8 mouse cellular contexts compared by ENCODE assay signal in genomic region chr9:70011537-70012407, GRCm38 (mm10). TPM values are rescaled to one million over a fixed set of nuclear protein-coding genes. Genes with fewer than 3 reads are reported as not detected.
A peak's percentile ranks its signal among the peaks of the same experiment; 100 is the strongest.
DNase-seq lines count a peak whose midpoint lies in the region; ATAC-seq and TF ChIP-seq lines count a peak whose summit lies in the region.

No protein-coding gene starts in this region.

- peak overlapping the region; percentile 38 for H3K4me3 ChIP-seq in liver, adult 2 months (ENCODE audit: insufficient read depth, low read depth, low read length)
- peak overlapping the region; percentile 9; the same call in 1 of the 2 replicates for H3K4me3 ChIP-seq in embryonic fibroblast, embryonic 13.5 days (ENCODE audit: insufficient read depth, low read length)
- H3K4me3 ChIP-seq in intestine, postnatal 0 days (ENCODE audit: low read depth, low read length): peak overlapping the region; percentile 91
- peak overlapping the region; percentile 67 for H3K4me3 ChIP-seq in neural tube, embryonic 13.5 days

- no peak for DNase-seq in liver, adult 2 months (ENCODE audit: extremely low read depth, low read depth, low spot score)
- no peak for DNase-seq in liver
- no peak for DNase-seq in right cerebral cortex, postnatal 25 days
- no peak for DNase-seq in urinary bladder, postnatal 36 days (ENCODE audit: low spot score in 2 of 2)
- no peak for DNase-seq in kidney, postnatal 25 days

- 22% methylated on average over 14 of the region's 14 CpGs for WGBS in liver, adult 2 months
- 60% methylated on average over 14 of the region's 14 CpGs for WGBS in intestine, postnatal 0 days
- 67% methylated on average over 14 of the region's 14 CpGs for WGBS in neural tube, embryonic 13.5 days

- H3K9ac ChIP-seq in liver, adult 2 months (ENCODE audit: low read depth, low read length): peak overlapping the region; percentile 74
- H3K9ac ChIP-seq in intestine, postnatal 0 days (ENCODE audit: low read depth, low read length): peak overlapping the region; percentile 91; the same call in 1 of the 2 replicates
- H3K9ac ChIP-seq in neural tube, embryonic 13.5 days: peak overlapping the region; percentile 83

- peak overlapping the region; percentile 91 for H3K27ac ChIP-seq in liver, adult 2 months (replicated peaks; ENCODE audit: insufficient read depth, low read depth, low read length)
- peak overlapping the region; percentile 89 for H3K27ac ChIP-seq in embryonic fibroblast, embryonic 13.5 days (ENCODE audit: insufficient read depth, low read length)
- 0 out of 2 replicates have a peak overlapping the region, but pooled peaks have one; percentile 31 for H3K27ac ChIP-seq in intestine, postnatal 0 days (ENCODE audit: low read depth, low read length)
- H3K27ac ChIP-seq in neural tube, embryonic 13.5 days (replicated peaks): peak overlapping the region; percentile 69

- H3K4me2 ChIP-seq in intestine, postnatal 0 days (replicated peaks; ENCODE audit: low read depth): peak overlapping the region; percentile 77
- H3K4me2 ChIP-seq in neural tube, embryonic 13.5 days: peak overlapping the region; percentile 60

- H3K9me3 ChIP-seq in intestine, postnatal 0 days (ENCODE audit: control insufficient read depth): no peaks in the 10 kb centered on the region
- H3K9me3 ChIP-seq in neural tube, embryonic 13.5 days: no peaks in the 10 kb centered on the region

- ATAC-seq in intestine, postnatal 0 days: peak; percentile 11; the same call in 1 of the 2 replicates
- ATAC-seq in neural tube, embryonic 13.5 days (ENCODE audit: low read depth): peak; percentile 42; the same call in 1 of the 2 replicates

- no peak for TF ChIP-seq CTCF in liver, adult 2 months (IDR thresholded peaks at IDR 0.05; ENCODE audit: low read depth, low read length)
- TF ChIP-seq CTCF in embryonic fibroblast, embryonic 13.5 days (IDR thresholded peaks at IDR 0.05; ENCODE audit: borderline replicate concordance, insufficient read depth, low read length): no peak
- TF ChIP-seq CTCF in intestine, postnatal 0 days (IDR thresholded peaks at IDR 0.05; ENCODE audit: low read depth): no peak

- no peak for TF ChIP-seq POLR2A in liver, adult 2 months (IDR thresholded peaks at IDR 0.05; ENCODE audit: extremely low read depth, insufficient read depth, low read length)
- TF ChIP-seq POLR2A in embryonic fibroblast, embryonic 13.5 days (IDR thresholded peaks at IDR 0.05; ENCODE audit: low read depth, low read length): no peak

- H3K27me3 ChIP-seq in liver, adult 2 months (ENCODE audit: control insufficient read depth, insufficient read depth, low read length): no peaks in the 10 kb centered on the region
- H3K27me3 ChIP-seq in intestine, postnatal 0 days (replicated peaks; ENCODE audit: control insufficient read depth, insufficient read depth, low read length): no peaks in the 10 kb centered on the region
- no peaks in the 10 kb centered on the region for H3K27me3 ChIP-seq in neural tube, embryonic 13.5 days

- H3K36me3 ChIP-seq in liver, adult 2 months (ENCODE audit: control insufficient read depth, insufficient read depth, low read length): peaks cover 26% of the 10 kb centered on the region
- peaks cover 18% of the 10 kb centered on the region for H3K36me3 ChIP-seq in intestine, postnatal 0 days (ENCODE audit: control insufficient read depth, insufficient read depth)
- peaks cover 35% of the 10 kb centered on the region for H3K36me3 ChIP-seq in neural tube, embryonic 13.5 days

- peaks cover 13% of the 10 kb centered on the region for H3K79me2 ChIP-seq in liver, adult 2 months (ENCODE audit: control insufficient read depth, insufficient read depth, low read length)

- H3K4me1 ChIP-seq in liver, adult 2 months (ENCODE audit: control insufficient read depth, insufficient read depth, low read length): peaks cover 29% of the 10 kb centered on the region
- H3K4me1 ChIP-seq in embryonic fibroblast, embryonic 13.5 days (ENCODE audit: control insufficient read depth, insufficient read depth, low read length): peaks cover 3% of the 10 kb centered on the region; the same call in 1 of the 2 replicates
- H3K4me1 ChIP-seq in intestine, postnatal 0 days (replicated peaks; ENCODE audit: control insufficient read depth, insufficient read depth, low read length): no peaks in the 10 kb centered on the region; the same call in 1 of the 2 replicates
- H3K4me1 ChIP-seq in neural tube, embryonic 13.5 days (replicated peaks): peaks cover 21% of the 10 kb centered on the region

RNA-seq across cellular contexts. Expression of gene Gtf2a2, which starts 0.6 kb away (rescaled TPM):
- total RNA-seq in liver, adult 2 months (2014; rRNA removed): 56.2 and 59.4 TPM in 2 replicates
- 11.9 and 13.4 TPM in 2 replicates for polyA plus RNA-seq in liver, adult 2 months (2012; rRNA removed)
- 80.0 and 114 TPM in 2 replicates for polyA plus RNA-seq in embryonic fibroblast, embryonic 13.5 days (2011; ENCODE audit: insufficient read length, low read depth, missing spikeins)
- polyA plus RNA-seq in intestine, postnatal 0 days (2015; fragmentation: Nextera tagmentation; extraction: Ambion mirVana): 127 and 128 TPM in 2 replicates
- 205 and 221 TPM in 2 replicates for polyA plus RNA-seq in neural tube, embryonic 13.5 days (2015; fragmentation: Nextera tagmentation; extraction: Ambion mirVana)

RNA-seq across cellular contexts. Expression of gene Bnip2, which starts 22.5 kb away (rescaled TPM):
- 69.9 and 74.3 TPM in 2 replicates for total RNA-seq in liver, adult 2 months (2014; rRNA removed)
- 12.8 and 13.6 TPM in 2 replicates for polyA plus RNA-seq in liver, adult 2 months (2012; rRNA removed)
- 174 and 184 TPM in 2 replicates for polyA plus RNA-seq in embryonic fibroblast, embryonic 13.5 days (2011; ENCODE audit: insufficient read length, low read depth, missing spikeins)
- 38.0 and 38.7 TPM in 2 replicates for polyA plus RNA-seq in intestine, postnatal 0 days (2015; fragmentation: Nextera tagmentation; extraction: Ambion mirVana)
- polyA plus RNA-seq in neural tube, embryonic 13.5 days (2015; fragmentation: Nextera tagmentation; extraction: Ambion mirVana): 76.1 and 80.2 TPM in 2 replicates

RNA-seq across cellular contexts. Expression of gene Gcnt3, which starts 26.1 kb away (rescaled TPM):
- 0.07 and 0.09 TPM in 2 replicates for total RNA-seq in liver, adult 2 months (2014; rRNA removed)
- polyA plus RNA-seq in liver, adult 2 months (2012; rRNA removed): 0.02 TPM in 1 of 2 replicates, not detected in the other
- polyA plus RNA-seq in embryonic fibroblast, embryonic 13.5 days (2011; ENCODE audit: insufficient read length, low read depth, missing spikeins): not detected in 2 replicates
- 11.0 and 11.1 TPM in 2 replicates for polyA plus RNA-seq in intestine, postnatal 0 days (2015; fragmentation: Nextera tagmentation; extraction: Ambion mirVana)
- not detected in 2 replicates for polyA plus RNA-seq in neural tube, embryonic 13.5 days (2015; fragmentation: Nextera tagmentation; extraction: Ambion mirVana)

Comparison
In these comparisons a context has a peak if more than half of its experiments do, and no peak if none do; other contexts are left out.
1. H3K27ac ChIP-seq: peak in every context shown above with its lines; median percentile 91 in liver, adult 2 months; 89 in embryonic fibroblast, embryonic 13.5 days; 69 in neural tube, embryonic 13.5 days; 31 in intestine, postnatal 0 days.
2. H3K4me3 ChIP-seq: peak in every context shown above with its lines; median percentile 91 in intestine, postnatal 0 days; 67 in neural tube, embryonic 13.5 days; 38 in liver, adult 2 months; 9 in embryonic fibroblast, embryonic 13.5 days.
3. RNA of gene Gcnt3, which starts 26.1 kb away (polyA plus RNA-seq): 11.0 to 11.1 TPM in intestine, postnatal 0 days; 0.02 TPM in liver, adult 2 months, not detected in neural tube, embryonic 13.5 days and not detected in embryonic fibroblast, embryonic 13.5 days; every median in the first group is over 10 times any median in the second.
4. Peak in every context shown above with its lines, with median percentiles within 50 percentile points of each other: H3K9ac ChIP-seq.